Mouse (Mus musculus): ENCODE results near the gene Catsper4. TPM values are rescaled to one million over a fixed set of nuclear protein-coding genes. Genes with fewer than 3 reads are reported as not detected.

Gene Catsper4
- polyA plus RNA-seq, 1 experiment from 2014 or later, result not detected

DNA sequence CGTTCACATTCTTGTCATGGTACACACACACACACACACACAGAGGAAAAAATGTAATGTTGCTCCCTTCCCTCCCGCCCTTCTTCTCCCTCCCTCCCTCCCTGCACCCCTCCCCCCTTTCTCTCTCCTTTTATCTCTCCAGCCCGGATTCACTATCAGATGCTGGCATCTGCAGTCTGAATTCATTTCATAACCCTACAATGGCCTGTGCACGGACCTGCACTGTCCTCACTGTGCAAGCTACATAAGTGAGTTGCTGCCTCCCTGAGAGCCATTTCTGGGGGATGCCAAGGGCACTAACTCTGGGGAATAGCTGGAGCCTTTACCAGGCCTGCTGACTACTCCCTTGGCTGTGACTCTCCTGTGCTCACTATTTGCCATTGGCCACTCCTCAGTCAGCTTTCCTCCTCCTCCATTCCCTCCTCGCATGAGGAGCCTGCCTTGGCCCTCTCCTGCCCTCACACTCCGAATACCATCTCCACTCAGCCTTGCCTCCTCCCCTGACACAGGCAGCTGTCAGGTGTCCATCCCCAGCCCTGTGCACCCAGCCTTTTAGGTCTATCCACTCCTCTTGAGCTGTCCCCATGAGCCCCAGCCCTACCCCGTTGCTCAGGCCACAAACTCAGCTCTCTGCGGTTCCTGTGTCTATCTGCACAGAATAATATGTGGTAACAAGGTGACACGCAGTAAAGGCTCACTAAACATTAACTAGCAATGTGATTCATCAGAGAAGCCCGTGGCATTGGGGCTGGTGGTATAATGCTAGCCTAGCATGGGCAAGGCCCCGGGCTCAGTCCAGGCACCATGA is 4.2 kb downstream of the Catsper4 start:
- H3K4me3 ChIP-seq, result no peak overlapping the region
- no peaks in the 10 kb centered on the region for H3K36me3 ChIP-seq
- WGBS, result 66% methylated on average over 11 of the region's 11 CpGs
- no peak overlapping the region for H3K27ac ChIP-seq
- H3K9ac ChIP-seq, result 0 out of 2 replicates have a peak overlapping the region, but pooled peaks have one; percentile 16
- H3K9me3 ChIP-seq, result no peaks in the 10 kb centered on the region
- no peak overlapping the region for H3K4me2 ChIP-seq
- no peaks in the 10 kb centered on the region for H3K4me1 ChIP-seq
- no peak for ATAC-seq (ENCODE audit: insufficient number of reproducible peaks, insufficient read depth, low FRiP score, low TSS enrichment, low read depth)
- no peaks in the 10 kb centered on the region for H3K27me3 ChIP-seq

DNA sequence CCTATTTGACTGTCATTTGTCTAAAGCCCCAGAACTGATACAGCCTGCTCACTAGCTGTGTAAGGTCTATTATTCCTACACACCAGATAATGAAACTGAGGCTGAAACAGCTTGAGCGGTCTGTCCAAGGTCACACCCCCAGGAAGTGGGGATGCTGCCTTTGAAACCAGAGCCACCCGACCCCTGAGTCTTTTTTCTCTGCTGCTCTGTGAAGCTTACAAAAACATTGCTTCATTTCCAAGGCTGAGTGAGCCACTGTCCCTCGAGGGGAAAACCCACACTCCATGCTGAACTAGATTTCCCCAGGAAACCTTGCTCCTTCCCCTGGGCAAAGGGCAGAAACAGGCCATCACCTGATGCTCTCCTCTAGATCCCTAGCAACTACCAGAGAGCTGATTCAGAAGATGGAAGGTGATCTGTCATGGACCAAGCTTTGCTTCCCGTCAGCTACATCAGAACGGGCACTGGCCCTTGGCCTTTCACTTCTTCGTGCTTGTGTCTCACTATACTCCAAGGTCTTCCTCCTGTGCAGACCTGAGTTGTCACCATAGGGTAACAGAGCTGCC is 20.6 kb downstream of the Catsper4 start:
- H3K9ac ChIP-seq, result no peak overlapping the region
- WGBS, result 41% methylated on average over 6 of the region's 6 CpGs

DNA sequence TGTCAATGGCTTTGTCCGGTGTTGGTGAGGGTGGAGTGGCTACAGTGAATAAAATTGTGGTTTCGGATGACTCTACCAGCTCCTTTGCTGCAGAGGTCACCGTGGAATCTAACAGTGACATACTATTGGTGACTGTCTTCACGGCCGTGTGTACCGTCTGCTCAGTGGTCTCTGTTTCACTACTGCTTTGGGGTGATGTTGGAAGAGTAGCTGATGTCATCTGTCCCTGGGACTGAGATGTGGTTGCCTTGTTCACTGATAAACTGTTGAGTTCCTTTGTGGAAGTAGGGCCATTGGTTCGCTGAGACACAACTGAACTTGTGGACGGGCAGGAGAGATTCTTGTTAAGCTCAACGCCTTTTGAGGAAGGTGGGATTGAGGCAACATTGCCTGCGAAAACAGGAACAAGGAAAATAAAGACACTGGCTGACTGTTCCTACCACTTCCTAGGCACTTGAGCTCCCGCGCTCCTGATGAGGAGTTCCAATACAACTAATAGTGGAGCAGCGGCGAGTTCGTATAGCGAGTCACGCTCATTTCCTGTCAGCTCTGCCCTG is 23.8 kb downstream of the Catsper4 start:
- no peaks in the 10 kb centered on the region for H3K36me3 ChIP-seq
- no peaks in the 10 kb centered on the region for H3K9me3 ChIP-seq
- no peaks in the 10 kb centered on the region for H3K27me3 ChIP-seq
- H3K9ac ChIP-seq, result no peak overlapping the region
- no peak overlapping the region for H3K27ac ChIP-seq
- no peak overlapping the region for H3K4me3 ChIP-seq
- no peaks in the 10 kb centered on the region for H3K4me1 ChIP-seq
- 72% methylated on average over 17 of the region's 17 CpGs for WGBS
- no peak for ATAC-seq (ENCODE audit: insufficient number of reproducible peaks, insufficient read depth, low FRiP score, low TSS enrichment, low read depth)
- no peak overlapping the region for H3K4me2 ChIP-seq

More for the DNA sequence above, 20.6 kb downstream of the Catsper4 start:
- Histone ChIP-seq H3K9me3 (no peaks in the 10 kb centered on the region), H3K4me3 (no peak overlapping the region), H3K27ac (no peak overlapping the region), H3K4me1 (no peaks in the 10 kb centered on the region), H3K4me2 (no peak overlapping the region), H3K36me3 (no peaks in the 10 kb centered on the region), H3K27me3 (no peaks in the 10 kb centered on the region)
- no peak for ATAC-seq (ENCODE audit: insufficient number of reproducible peaks, insufficient read depth, low FRiP score, low TSS enrichment, low read depth)

DNA sequence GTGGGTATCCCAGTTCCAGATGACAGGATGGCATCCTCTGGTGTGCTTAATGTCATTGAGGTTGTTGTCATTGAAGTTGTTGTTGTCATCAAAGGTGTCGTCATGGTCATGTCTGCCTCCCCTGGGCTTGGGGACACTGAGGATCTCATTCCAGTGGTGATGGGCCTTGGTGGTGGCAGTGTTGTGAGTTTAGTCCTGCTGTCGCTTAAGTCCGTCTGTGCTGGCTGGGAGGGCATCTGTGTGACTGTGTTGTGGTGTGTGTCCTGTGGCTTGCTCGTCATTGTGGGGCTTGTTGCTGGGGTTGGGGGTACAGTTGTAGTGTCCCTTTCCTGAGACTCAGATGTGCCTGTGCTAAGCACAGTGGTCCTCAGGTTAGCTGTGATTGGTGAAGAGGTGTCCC is 24.3 kb downstream of the Catsper4 start, which contains the start of gene Gm7534:
Gene Gm7534, minus strand, starts transcription at position 101 of the 400 bp plus-strand sequence.
- Histone ChIP-seq H3K36me3 (no peaks in the 10 kb centered on the region), H3K9me3 (no peaks in the 10 kb centered on the region), H3K4me1 (no peaks in the 10 kb centered on the region), H3K4me2 (no peak within 1 kb of the TSS), H3K27me3 (no peaks in the 10 kb centered on the region), H3K27ac (no peak within 1 kb of the TSS), H3K9ac (no peak within 1 kb of the TSS), H3K4me3 (no peak within 1 kb of the TSS)
- ATAC-seq (ENCODE audit: insufficient number of reproducible peaks, insufficient read depth, low FRiP score, low TSS enrichment, low read depth), result no peak
- 90% methylated on average over 4 of the region's 4 CpGs for WGBS

DNA sequence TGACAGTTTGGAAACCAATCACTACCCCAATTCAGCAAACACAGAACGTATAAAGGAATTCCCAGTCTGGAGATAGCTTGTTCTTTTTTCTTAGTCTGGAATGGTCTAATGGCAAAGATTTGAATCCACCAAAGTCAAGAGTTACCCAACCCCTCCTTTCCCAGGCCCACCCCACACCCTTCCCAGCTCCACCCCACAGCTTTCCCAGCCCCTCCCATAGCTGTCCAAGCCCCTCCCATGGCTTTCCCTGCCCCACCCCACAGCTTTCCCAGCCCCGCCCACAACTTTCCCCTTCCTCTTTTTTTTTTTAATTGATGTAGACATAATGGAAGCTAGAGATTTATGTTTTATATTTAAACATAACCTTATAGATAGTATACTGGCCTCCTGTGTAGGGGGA is 27.8 kb downstream of the Catsper4 start:
- Histone ChIP-seq H3K4me2 (no peak overlapping the region), H3K9me3 (no peaks in the 10 kb centered on the region), H3K4me1 (no peaks in the 10 kb centered on the region), H3K27ac (no peak overlapping the region), H3K9ac (no peak overlapping the region), H3K36me3 (no peaks in the 10 kb centered on the region), H3K27me3 (no peaks in the 10 kb centered on the region), H3K4me3 (no peak overlapping the region)
- 74% methylated on average over 2 of the region's 2 CpGs for WGBS
- no peak for ATAC-seq (ENCODE audit: insufficient number of reproducible peaks, insufficient read depth, low FRiP score, low TSS enrichment, low read depth)

DNA sequence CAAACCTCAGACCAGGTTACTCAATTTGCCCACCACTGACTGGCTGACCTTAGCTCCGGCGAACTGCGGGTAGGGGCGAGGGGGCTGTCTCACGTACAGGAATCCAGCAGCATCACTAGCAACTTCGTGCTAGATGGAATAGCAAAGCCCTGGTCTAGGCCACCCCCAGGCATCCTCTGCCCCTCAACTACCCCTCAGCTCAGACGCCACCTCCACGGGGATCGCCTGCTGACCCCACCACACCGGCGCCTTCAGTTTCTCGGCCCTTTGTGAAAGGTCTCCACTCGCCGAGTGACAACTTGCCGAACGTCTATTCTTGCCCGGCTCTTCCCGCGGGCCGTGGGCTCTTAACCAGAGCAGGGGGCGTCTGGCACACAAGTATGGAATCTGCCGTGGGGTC is 40.9 kb downstream of the Catsper4 start:
- Histone ChIP-seq H3K4me2 (peak overlapping the region; percentile 93), H3K27ac (peak overlapping the region; percentile 85), H3K36me3 (no peaks in the 10 kb centered on the region), H3K9ac (peak overlapping the region; percentile 88), H3K4me1 (peaks cover 10% of the 10 kb centered on the region), H3K4me3 (peak overlapping the region; percentile 81), H3K27me3 (no peaks in the 10 kb centered on the region), H3K9me3 (no peaks in the 10 kb centered on the region)
- ATAC-seq (ENCODE audit: insufficient number of reproducible peaks, insufficient read depth, low FRiP score, low TSS enrichment, low read depth), result no peak
- WGBS, result under 1% methylated on average over 22 of the region's 22 CpGs

DNA sequence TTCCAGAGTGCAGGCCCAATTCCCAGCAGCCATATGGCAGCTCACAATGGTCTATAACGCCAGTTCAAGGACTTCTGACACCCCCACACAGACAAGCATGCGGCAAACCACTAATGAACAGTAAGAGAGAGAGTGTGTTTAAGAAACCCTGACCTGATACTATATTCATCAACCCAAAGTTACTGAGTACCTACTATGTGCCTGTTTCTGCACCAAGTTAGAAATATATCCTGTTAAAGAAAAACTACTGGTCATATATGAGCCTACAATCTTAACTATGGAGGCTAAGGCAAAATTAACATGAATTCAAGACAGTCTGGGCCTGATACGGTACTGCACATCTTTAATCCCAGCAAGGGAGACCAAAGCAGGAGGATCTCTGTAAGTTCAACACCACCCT is 41.6 kb downstream of the Catsper4 start:
- Histone ChIP-seq H3K9ac (peak overlapping the region; percentile 88), H3K4me1 (peaks cover 10% of the 10 kb centered on the region), H3K4me2 (peak overlapping the region; percentile 93), H3K9me3 (no peaks in the 10 kb centered on the region), H3K4me3 (peak overlapping the region; percentile 81), H3K36me3 (peaks cover 6% of the 10 kb centered on the region; the same call in 1 of the 2 replicates), H3K27ac (0 out of 2 replicates have a peak overlapping the region, but pooled peaks have one; percentile 85), H3K27me3 (no peaks in the 10 kb centered on the region)
- 84% methylated on average over 3 of the region's 3 CpGs for WGBS
- no peak for ATAC-seq (ENCODE audit: insufficient number of reproducible peaks, insufficient read depth, low FRiP score, low TSS enrichment, low read depth)

DNA sequence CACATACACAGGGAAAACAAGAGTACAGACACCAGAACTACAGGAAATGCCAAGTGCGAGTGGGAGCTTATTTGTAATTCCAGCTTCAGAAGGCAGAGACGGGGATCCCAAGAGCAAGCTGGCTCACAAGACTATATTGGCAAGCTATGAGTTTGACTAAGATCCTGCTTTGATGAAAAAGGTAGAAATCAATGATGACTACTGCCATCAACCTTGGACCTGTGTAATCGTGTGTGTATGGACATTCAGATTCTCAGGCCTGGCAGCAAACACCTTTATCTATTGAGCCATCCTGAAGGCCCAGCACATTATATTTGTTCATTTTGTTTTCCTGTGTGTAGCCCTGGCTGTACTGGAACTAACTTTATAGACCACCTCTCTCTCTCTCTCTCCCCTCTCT is 43.5 kb downstream of the Catsper4 start:
- WGBS, result 81% methylated on average over 3 of the region's 3 CpGs

DNA sequence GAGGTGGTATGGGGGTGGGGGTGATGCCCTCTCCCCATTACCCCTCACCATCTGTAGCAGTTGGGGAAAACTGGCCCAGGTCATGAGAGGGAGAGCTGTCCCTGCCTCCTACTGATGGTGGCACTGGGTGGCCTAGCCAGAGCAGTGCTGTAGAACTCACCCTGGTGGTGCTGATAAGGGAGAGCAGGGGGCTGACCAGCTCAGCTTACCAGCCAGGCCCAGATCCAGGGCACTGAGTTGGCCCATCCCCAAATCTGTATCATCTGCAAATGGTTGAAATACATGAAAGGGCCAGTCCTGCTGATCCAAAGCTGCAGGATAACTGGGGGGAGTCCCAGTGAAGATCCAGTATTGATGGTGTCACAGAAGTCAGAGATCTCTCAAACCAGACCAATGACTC is 45.4 kb downstream of the Catsper4 start:
- ATAC-seq (ENCODE audit: insufficient number of reproducible peaks, insufficient read depth, low FRiP score, low TSS enrichment, low read depth), result no peak
- Histone ChIP-seq H3K4me1 (peaks cover 10% of the 10 kb centered on the region), H3K27me3 (no peaks in the 10 kb centered on the region), H3K36me3 (peaks cover 7% of the 10 kb centered on the region; the same call in 1 of the 2 replicates), H3K27ac (no peak overlapping the region), H3K9ac (no peak overlapping the region), H3K4me2 (no peak overlapping the region), H3K9me3 (no peaks in the 10 kb centered on the region), H3K4me3 (no peak overlapping the region)

More for the DNA sequence above, 43.5 kb downstream of the Catsper4 start:
- Histone ChIP-seq H3K4me2 (no peak overlapping the region), H3K27ac (no peak overlapping the region), H3K4me1 (peaks cover 10% of the 10 kb centered on the region), H3K27me3 (no peaks in the 10 kb centered on the region), H3K9me3 (no peaks in the 10 kb centered on the region), H3K9ac (no peak overlapping the region), H3K36me3 (peaks cover 7% of the 10 kb centered on the region; the same call in 1 of the 2 replicates), H3K4me3 (no peak overlapping the region)
- ATAC-seq (ENCODE audit: insufficient number of reproducible peaks, insufficient read depth, low FRiP score, low TSS enrichment, low read depth), result no peak

DNA sequence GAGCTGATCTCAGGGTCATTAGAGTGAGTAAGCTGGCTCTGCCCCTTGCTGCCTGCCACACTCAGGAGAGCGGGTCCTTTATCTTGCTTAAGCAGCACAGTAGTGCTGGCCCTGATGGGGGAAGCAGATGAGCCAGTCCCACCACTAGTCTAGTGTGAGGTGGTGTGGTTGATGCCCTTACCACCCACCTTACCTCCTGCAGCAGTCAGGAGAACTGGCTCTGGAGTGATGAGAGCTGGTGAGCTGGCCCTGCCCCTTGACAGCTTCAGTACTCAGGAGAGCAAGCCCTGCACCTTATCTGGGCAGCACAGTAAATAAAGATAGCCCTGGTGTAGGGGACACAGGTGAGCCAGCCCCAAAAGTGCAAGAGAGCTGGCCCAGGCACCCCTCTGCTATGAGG is 46.1 kb downstream of the Catsper4 start:
- Histone ChIP-seq H3K27me3 (no peaks in the 10 kb centered on the region), H3K4me3 (no peak overlapping the region), H3K9ac (no peak overlapping the region), H3K36me3 (peaks cover 11% of the 10 kb centered on the region; the same call in 1 of the 2 replicates), H3K4me2 (no peak overlapping the region), H3K27ac (no peak overlapping the region), H3K9me3 (no peaks in the 10 kb centered on the region), H3K4me1 (peaks cover 8% of the 10 kb centered on the region)
- 100% methylated on average over 1 of the region's 1 CpGs for WGBS
- no peak for ATAC-seq (ENCODE audit: insufficient number of reproducible peaks, insufficient read depth, low FRiP score, low TSS enrichment, low read depth)

DNA sequence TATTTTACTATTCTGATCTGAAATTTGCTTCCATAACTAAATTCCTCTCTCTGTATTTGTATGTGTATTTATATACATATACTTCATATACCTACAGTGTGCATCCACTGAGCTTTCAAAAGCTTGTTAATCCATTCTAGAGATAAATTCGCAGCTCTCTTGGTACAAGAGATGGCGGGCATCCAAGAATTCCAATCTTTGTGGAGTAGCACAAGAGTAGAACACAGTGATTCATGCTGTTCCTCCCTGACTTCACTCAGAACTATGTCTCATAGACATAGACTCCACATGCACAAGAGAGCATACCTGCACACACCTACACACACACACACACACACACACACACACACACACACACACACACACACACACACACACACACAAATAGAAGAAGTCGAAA is 54.8 kb downstream of the Catsper4 start:
- no peaks in the 10 kb centered on the region for H3K4me1 ChIP-seq
- no peak overlapping the region for H3K4me2 ChIP-seq
- no peak for ATAC-seq (ENCODE audit: insufficient number of reproducible peaks, insufficient read depth, low FRiP score, low TSS enrichment, low read depth)
- WGBS, result 86% methylated on average over 3 of the region's 3 CpGs
- no peaks in the 10 kb centered on the region for H3K27me3 ChIP-seq
- no peak overlapping the region for H3K4me3 ChIP-seq
- no peak overlapping the region for H3K27ac ChIP-seq
- no peak overlapping the region for H3K9ac ChIP-seq
- H3K36me3 ChIP-seq, result peaks cover 13% of the 10 kb centered on the region; the same call in 1 of the 2 replicates
- H3K9me3 ChIP-seq, result no peaks in the 10 kb centered on the region

DNA sequence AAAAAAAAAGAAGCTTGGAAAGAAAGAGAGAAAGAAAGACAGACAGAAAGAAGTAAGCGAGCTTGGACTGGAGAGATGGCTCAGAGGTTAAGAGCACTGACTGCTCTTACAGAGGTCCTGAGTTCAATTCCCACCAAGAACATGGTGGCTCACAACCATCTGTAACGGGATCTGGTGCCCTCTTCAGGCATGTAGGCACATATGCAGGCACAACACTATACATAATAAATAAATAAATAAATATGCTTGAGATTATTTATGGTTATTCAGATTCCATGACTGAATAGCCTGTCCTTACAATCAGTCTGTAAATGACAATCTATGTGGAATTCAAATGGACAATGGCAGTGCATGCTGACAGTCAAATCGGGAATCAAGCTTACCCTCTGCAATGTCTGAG is 60.3 kb downstream of the Catsper4 start:
- no peak for ATAC-seq (ENCODE audit: insufficient number of reproducible peaks, insufficient read depth, low FRiP score, low TSS enrichment, low read depth)
- H3K4me3 ChIP-seq, result no peak overlapping the region
- H3K4me2 ChIP-seq, result no peak overlapping the region
- WGBS, result 85% methylated on average over 3 of the region's 3 CpGs
- no peaks in the 10 kb centered on the region for H3K9me3 ChIP-seq
- peaks cover 25% of the 10 kb centered on the region for H3K36me3 ChIP-seq
- no peak overlapping the region for H3K9ac ChIP-seq
- H3K4me1 ChIP-seq, result no peaks in the 10 kb centered on the region
- H3K27me3 ChIP-seq, result no peaks in the 10 kb centered on the region
- no peak overlapping the region for H3K27ac ChIP-seq
